Mouse (Mus musculus): ENCODE data around the gene Olfr878.

DNA sequence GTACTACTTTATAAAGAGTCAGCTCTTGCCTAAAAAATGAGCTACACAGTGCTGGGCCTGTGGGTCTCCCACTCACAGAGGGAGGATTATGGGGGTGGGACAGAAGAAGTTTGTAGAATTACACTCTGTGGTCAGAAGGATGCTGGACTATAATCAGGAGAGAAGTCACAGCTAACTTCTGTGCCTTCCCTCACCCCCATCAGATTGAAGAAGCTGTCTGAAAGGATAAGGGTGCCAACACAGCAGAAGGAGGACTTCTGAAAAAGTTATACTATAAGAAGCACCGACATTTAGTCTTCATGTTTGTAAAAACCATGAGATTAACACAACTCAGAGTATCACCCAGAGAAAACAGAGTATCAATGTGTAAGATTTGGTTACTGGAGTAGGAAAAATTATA, 46.5 kb upstream of the Olfr878 start:
- no peak for TF ChIP-seq CTCF (conservative IDR thresholded peaks at IDR 0.05; ENCODE audit: low read length)
- TF ChIP-seq NANOG (IDR thresholded peaks at IDR 0.05; ENCODE audit: borderline replicate concordance, low read length) = no peak

Measured in E14TG2a.4 (cell line).